Mouse (Mus musculus): Measurements from ENCODE around the gene Gm20518. TPM values are rescaled to one million over a fixed set of nuclear protein-coding genes. Genes with fewer than 3 reads are reported as not detected.

Gm20518 gene
- polyA plus RNA-seq, 2 experiments, result 0.25 TPM; not detected in 1

DNA sequence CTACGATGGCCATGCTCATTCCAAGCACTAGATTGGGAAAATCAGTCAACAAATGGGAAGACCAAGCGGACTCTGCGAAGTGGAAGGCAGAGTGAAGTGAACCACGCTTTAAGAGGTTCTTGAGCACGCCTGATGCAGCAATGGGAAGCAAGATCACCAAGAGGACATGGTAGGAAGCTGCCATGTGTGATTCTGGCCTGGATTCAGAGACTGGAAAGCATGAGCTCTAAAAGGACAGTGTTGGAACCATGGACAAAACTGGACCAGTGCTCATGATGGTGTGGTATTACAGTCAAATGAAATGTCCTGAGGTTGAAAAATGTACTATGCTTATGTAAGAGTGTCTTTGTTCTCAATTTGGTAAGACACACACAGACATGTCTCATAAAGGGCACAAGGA is 40.1 kb downstream of the Gm20518 start:
- Histone ChIP-seq H3K9me3 (ENCODE audit: control insufficient read depth, low read length) (no peaks in the 10 kb centered on the region), H3K4me1 (replicated peaks; ENCODE audit: control insufficient read depth in 2 of 2, insufficient read depth in 2 of 2, low read length in 1 of 2) (no peaks in the 10 kb centered on the region), H3K36me3 (replicated peaks; ENCODE audit: control insufficient read depth, insufficient read depth, low read depth) (peaks cover 25% of the 10 kb centered on the region), H3K4me3 (ENCODE audit: insufficient read depth in 1 of 2, low read depth in 2 of 2, low read length in 2 of 2) (no peak overlapping the region), H3K9ac (replicated peaks) (no peak overlapping the region), H3K27ac (no peak overlapping the region), H3K27me3 (ENCODE audit: control insufficient read depth, insufficient read depth, low read length) (no peaks in the 10 kb centered on the region), H3K4me2 (ENCODE audit: low read depth) (no peak overlapping the region)
- no peak for ATAC-seq (ENCODE audit: insufficient read depth)
- WGBS (ENCODE audit: insufficient replicate concordance), result 81% methylated on average over 5 of the region's 5 CpGs
- TF ChIP-seq EP300 (IDR thresholded peaks at IDR 0.05; ENCODE audit: low read depth) (no peak), CTCF (IDR thresholded peaks at IDR 0.05; ENCODE audit: low read depth) (no peak)
- DNase-seq (ENCODE audit: low read depth in 3 of 3, low spot score in 3 of 3), result no peak

GRCm38 (mm10) chr16:17849486-17849885 is 42.0 kb downstream of the Gm20518 start:
- Histone ChIP-seq H3K9ac (replicated peaks) (no peak overlapping the region), H3K4me1 (replicated peaks; ENCODE audit: control insufficient read depth in 2 of 2, insufficient read depth in 2 of 2, low read length in 1 of 2) (no peaks in the 10 kb centered on the region), H3K4me2 (ENCODE audit: low read depth) (no peak overlapping the region), H3K9me3 (ENCODE audit: control insufficient read depth, low read length) (no peaks in the 10 kb centered on the region), H3K36me3 (replicated peaks; ENCODE audit: control insufficient read depth, insufficient read depth, low read depth) (peaks cover 25% of the 10 kb centered on the region), H3K27ac (no peak overlapping the region), H3K27me3 (ENCODE audit: control insufficient read depth, insufficient read depth, low read length) (no peaks in the 10 kb centered on the region), H3K4me3 (ENCODE audit: insufficient read depth in 1 of 2, low read depth in 2 of 2, low read length in 2 of 2) (no peak overlapping the region)
- no peak for TF ChIP-seq EP300 (IDR thresholded peaks at IDR 0.05; ENCODE audit: low read depth)
- no peak for TF ChIP-seq CTCF (IDR thresholded peaks at IDR 0.05; ENCODE audit: low read depth)
- no peak for ATAC-seq (ENCODE audit: insufficient read depth)
- WGBS (ENCODE audit: insufficient replicate concordance), result 78% methylated on average over 6 of the region's 6 CpGs
- DNase-seq (ENCODE audit: low read depth in 3 of 3, low spot score in 3 of 3), result no peak

DNA sequence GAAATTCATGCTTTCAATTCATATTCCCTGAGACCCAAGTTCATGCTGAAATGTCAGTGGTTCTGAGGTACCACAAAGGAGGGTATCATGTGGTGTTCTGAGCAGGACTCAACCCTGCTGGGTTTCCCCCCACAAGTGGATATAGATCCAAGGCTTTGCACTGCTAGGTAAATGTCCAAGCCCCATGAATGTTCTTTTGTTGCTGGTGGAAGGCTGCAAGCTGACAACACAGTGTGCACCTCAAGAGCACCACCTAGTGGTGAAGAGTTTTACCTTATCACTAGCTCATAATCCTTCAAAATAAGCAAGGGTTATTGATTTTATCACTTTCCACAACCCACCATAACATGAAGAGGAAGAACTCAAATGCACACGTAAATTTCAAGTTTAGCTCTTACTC is 42.5 kb downstream of the Gm20518 start:
- no peaks in the 10 kb centered on the region for H3K4me1 ChIP-seq (replicated peaks; ENCODE audit: control insufficient read depth in 2 of 2, insufficient read depth in 2 of 2, low read length in 1 of 2)
- TF ChIP-seq CTCF (IDR thresholded peaks at IDR 0.05; ENCODE audit: low read depth), result peak; percentile 79
- no peak for TF ChIP-seq EP300 (IDR thresholded peaks at IDR 0.05; ENCODE audit: low read depth)
- DNase-seq (ENCODE audit: low read depth in 3 of 3, low spot score in 3 of 3) (peak in 2 of 3 experiments; percentile 26 to 29), ATAC-seq (ENCODE audit: insufficient read depth) (no peak)
- no peak overlapping the region for H3K4me2 ChIP-seq (ENCODE audit: low read depth)
- no peaks in the 10 kb centered on the region for H3K27me3 ChIP-seq (ENCODE audit: control insufficient read depth, insufficient read depth, low read length)
- no peak overlapping the region for H3K27ac ChIP-seq
- H3K9me3 ChIP-seq (ENCODE audit: control insufficient read depth, low read length), result no peaks in the 10 kb centered on the region
- H3K4me3 ChIP-seq (ENCODE audit: insufficient read depth in 1 of 2, low read depth in 2 of 2, low read length in 2 of 2), result no peak overlapping the region
- H3K9ac ChIP-seq (replicated peaks), result no peak overlapping the region
- 37% methylated on average over 1 of the region's 1 CpGs for WGBS (ENCODE audit: insufficient replicate concordance)
- peaks cover 25% of the 10 kb centered on the region for H3K36me3 ChIP-seq (replicated peaks; ENCODE audit: control insufficient read depth, insufficient read depth, low read depth)

- H3K27me3 ChIP-seq (ENCODE audit: control insufficient read depth, insufficient read depth, low read length), result no peaks in the 10 kb centered on the region
- H3K4me1 ChIP-seq (replicated peaks; ENCODE audit: control insufficient read depth in 2 of 2, insufficient read depth in 2 of 2, low read length in 1 of 2), result no peaks in the 10 kb centered on the region
- no peaks in the 10 kb centered on the region for H3K9me3 ChIP-seq (ENCODE audit: control insufficient read depth, low read length)
- no peak overlapping the region for H3K9ac ChIP-seq (replicated peaks)
- H3K36me3 ChIP-seq (replicated peaks; ENCODE audit: control insufficient read depth, insufficient read depth, low read depth), result peaks cover 28% of the 10 kb centered on the region
- DNase-seq (ENCODE audit: low read depth in 3 of 3, low spot score in 3 of 3), result no peak
- H3K4me2 ChIP-seq (ENCODE audit: low read depth), result no peak overlapping the region
- no peak for ATAC-seq (ENCODE audit: insufficient read depth)
- TF ChIP-seq CTCF (IDR thresholded peaks at IDR 0.05; ENCODE audit: low read depth) (no peak), EP300 (IDR thresholded peaks at IDR 0.05; ENCODE audit: low read depth) (no peak)
- 81% methylated on average over 6 of the region's 6 CpGs for WGBS (ENCODE audit: insufficient replicate concordance)
- no peak overlapping the region for H3K4me3 ChIP-seq (ENCODE audit: insufficient read depth in 1 of 2, low read depth in 2 of 2, low read length in 2 of 2)
- H3K27ac ChIP-seq, result no peak overlapping the region
These were observed 43.0 kb downstream of the Gm20518 start for GRCm38 (mm10) chr16:17848431-17848830.

- no peak for DNase-seq (ENCODE audit: low read depth in 3 of 3, low spot score in 3 of 3)
- Histone ChIP-seq H3K4me3 (ENCODE audit: insufficient read depth in 1 of 2, low read depth in 2 of 2, low read length in 2 of 2) (no peak overlapping the region), H3K4me2 (ENCODE audit: low read depth) (no peak overlapping the region), H3K27me3 (ENCODE audit: control insufficient read depth, insufficient read depth, low read length) (no peaks in the 10 kb centered on the region), H3K9me3 (ENCODE audit: control insufficient read depth, low read length) (no peaks in the 10 kb centered on the region), H3K36me3 (replicated peaks; ENCODE audit: control insufficient read depth, insufficient read depth, low read depth) (peaks cover 26% of the 10 kb centered on the region), H3K9ac (replicated peaks) (no peak overlapping the region), H3K4me1 (replicated peaks; ENCODE audit: control insufficient read depth in 2 of 2, insufficient read depth in 2 of 2, low read length in 1 of 2) (no peaks in the 10 kb centered on the region), H3K27ac (no peak overlapping the region)
- ATAC-seq (ENCODE audit: insufficient read depth), result no peak
- 74% methylated on average over 10 of the region's 10 CpGs for WGBS (ENCODE audit: insufficient replicate concordance)
- TF ChIP-seq CTCF (IDR thresholded peaks at IDR 0.05; ENCODE audit: low read depth) (no peak), EP300 (IDR thresholded peaks at IDR 0.05; ENCODE audit: low read depth) (no peak)
These were observed 47.6 kb downstream of the Gm20518 start for GRCm38 (mm10) chr16:17843701-17844365.

Measured in liver, embryonic 14.5 days (tissue).